Mouse (Mus musculus): ENCODE measurements around the gene Mgat4d. TPM values are rescaled to one million over a fixed set of nuclear protein-coding genes. Genes with fewer than 3 reads are reported as not detected.

Gene Mgat4d
- total and polyA plus RNA-seq, 3 experiments: not detected

- no peak overlapping the region for H3K9ac ChIP-seq (ENCODE audit: control insufficient read depth, low read depth, low read length, poor library complexity, severe bottlenecking)
- no peaks in the 10 kb centered on the region for H3K9me3 ChIP-seq (replicated peaks; ENCODE audit: insufficient read depth, low read length)
- no peaks in the 10 kb centered on the region for H3K36me3 ChIP-seq (ENCODE audit: control insufficient read depth in 1 of 2, insufficient read depth in 2 of 2, low read length in 2 of 2)
- H3K4me1 ChIP-seq (ENCODE audit: control insufficient read depth in 1 of 2, insufficient read depth in 2 of 2, low read length in 2 of 2): no peaks in the 10 kb centered on the region
- no peaks in the 10 kb centered on the region for H3K79me2 ChIP-seq (ENCODE audit: control insufficient read depth, insufficient read depth, low read length, poor library complexity)
- no peak for DNase-seq (ENCODE audit: low read depth, low spot score)
- H3K4me3 ChIP-seq (ENCODE audit: control insufficient read depth in 1 of 2, insufficient read depth in 1 of 2, low read depth in 2 of 2, low read length in 2 of 2): no peak overlapping the region
- TF ChIP-seq POLR2AphosphoS5 (IDR thresholded peaks at IDR 0.05; ENCODE audit: borderline replicate concordance, low read depth, low read length) (no peak), ZMIZ1 (IDR thresholded peaks at IDR 0.05; ENCODE audit: low read depth, low read length) (no peak), RAD21 (IDR thresholded peaks at IDR 0.05; ENCODE audit: low read depth, low read length) (no peak), EP300 (IDR thresholded peaks at IDR 0.05; ENCODE audit: low read depth in 1 of 2, low read length in 2 of 2) (no peak), ETS1 (IDR thresholded peaks at IDR 0.05; ENCODE audit: low read depth, low read length) (no peak), HCFC1 (IDR thresholded peaks at IDR 0.05; ENCODE audit: low read depth, low read length) (no peak), USF2 (IDR thresholded peaks at IDR 0.05; ENCODE audit: borderline replicate concordance in 1 of 2, insufficient read depth in 1 of 2, low read depth in 1 of 2, low read length in 2 of 2) (no peak), RCOR1 (IDR thresholded peaks at IDR 0.05; ENCODE audit: low read depth, low read length) (no peak)
- no peaks in the 10 kb centered on the region; a peak in 1 of 4 replicates for H3K27me3 ChIP-seq (ENCODE audit: control insufficient read depth in 1 of 2, insufficient read depth in 2 of 2, low read length in 2 of 2)
- no peak overlapping the region for H3K27ac ChIP-seq (ENCODE audit: control insufficient read depth, low read depth, low read length)
Observed at GRCm38 (mm10) chr8:83381016-83381415, 32.7 kb downstream of the Mgat4d start.

GRCm38 (mm10) chr8:83382850-83383249 is 34.6 kb downstream of the Mgat4d start:
- Histone ChIP-seq H3K27ac (ENCODE audit: control insufficient read depth, low read depth, low read length) (no peak overlapping the region), H3K9me3 (replicated peaks; ENCODE audit: insufficient read depth, low read length) (no peaks in the 10 kb centered on the region), H3K4me3 (ENCODE audit: control insufficient read depth in 1 of 2, insufficient read depth in 1 of 2, low read depth in 2 of 2, low read length in 2 of 2) (no peak overlapping the region)

More at GRCm38 (mm10) chr8:83382850-83383249, 34.6 kb downstream of the Mgat4d start:
- DNase-seq (ENCODE audit: low read depth, low spot score): no peak
- H3K79me2 ChIP-seq (ENCODE audit: control insufficient read depth, insufficient read depth, low read length, poor library complexity): no peaks in the 10 kb centered on the region
- H3K4me1 ChIP-seq (ENCODE audit: control insufficient read depth in 1 of 2, insufficient read depth in 2 of 2, low read length in 2 of 2): no peaks in the 10 kb centered on the region
- no peak overlapping the region for H3K9ac ChIP-seq (ENCODE audit: control insufficient read depth, low read depth, low read length, poor library complexity, severe bottlenecking)
- H3K36me3 ChIP-seq (ENCODE audit: control insufficient read depth in 1 of 2, insufficient read depth in 2 of 2, low read length in 2 of 2): no peaks in the 10 kb centered on the region
- TF ChIP-seq RAD21 (IDR thresholded peaks at IDR 0.05; ENCODE audit: low read depth, low read length) (no peak), MYB (IDR thresholded peaks at IDR 0.05; ENCODE audit: low read depth, low read length) (no peak), CTCF (IDR thresholded peaks at IDR 0.05 in 2 of 3, conservative IDR thresholded peaks at IDR 0.05 in 1 of 3; ENCODE audit: control insufficient read depth in 1 of 3, insufficient read depth in 1 of 3, low read depth in 2 of 3, low read length in 3 of 3, poor library complexity in 1 of 3, severe bottlenecking in 1 of 3) (no peak), CHD2 (IDR thresholded peaks at IDR 0.05; ENCODE audit: low read length) (no peak), ETS1 (IDR thresholded peaks at IDR 0.05; ENCODE audit: low read depth, low read length) (no peak), TCF12 (IDR thresholded peaks at IDR 0.05; ENCODE audit: low read depth, low read length) (no peak), ZC3H11A (IDR thresholded peaks at IDR 0.05; ENCODE audit: low read depth, low read length) (no peak), POLR2A (IDR thresholded peaks at IDR 0.05; ENCODE audit: control insufficient read depth in 1 of 2, insufficient read depth in 1 of 2, low read depth in 1 of 2, low read length in 2 of 2, poor library complexity in 1 of 2) (no peak), GATA1 (IDR thresholded peaks at IDR 0.05; ENCODE audit: low read depth, low read length) (no peak), BHLHE40 (IDR thresholded peaks at IDR 0.05; ENCODE audit: borderline replicate concordance, low read depth, low read length) (no peak), USF2 (IDR thresholded peaks at IDR 0.05; ENCODE audit: borderline replicate concordance in 1 of 2, insufficient read depth in 1 of 2, low read depth in 1 of 2, low read length in 2 of 2) (no peak), GABPA (IDR thresholded peaks at IDR 0.05; ENCODE audit: low read depth, low read length) (no peak), HCFC1 (IDR thresholded peaks at IDR 0.05; ENCODE audit: low read depth, low read length) (no peak), TAL1 (IDR thresholded peaks at IDR 0.05; ENCODE audit: low read length) (no peak), MAFK (IDR thresholded peaks at IDR 0.05; ENCODE audit: borderline replicate concordance, low read depth, low read length) (no peak)
- no peaks in the 10 kb centered on the region; a peak in 1 of 4 replicates for H3K27me3 ChIP-seq (ENCODE audit: control insufficient read depth in 1 of 2, insufficient read depth in 2 of 2, low read length in 2 of 2)

Measured in MEL (cell line).